Mouse (Mus musculus): ENCODE data around the gene Gm20479. TPM values are rescaled to one million over a fixed set of nuclear protein-coding genes. Genes with fewer than 3 reads are reported as not detected.

Gm20479 gene
- total RNA-seq, 2 experiments from 2014 or later: not detected

- DNase-seq (ENCODE audit: low spot score in 2 of 2): no peak
Observed at GRCm38 (mm10) chr7:27369111-27369510, 11.9 kb upstream of the Gm20479 start.

- no peak for DNase-seq (ENCODE audit: low spot score in 2 of 2)
Observed at GRCm38 (mm10) chr7:27367976-27368375, 10.8 kb upstream of the Gm20479 start.

GRCm38 (mm10) chr7:27366082-27366844 lies 9.0 kb upstream of the Gm20479 start:
- DNase-seq (ENCODE audit: low spot score in 2 of 2): peak; percentile 60 to 67

GRCm38 (mm10) chr7:27364379-27364778 lies 7.2 kb upstream of the Gm20479 start:
- DNase-seq (ENCODE audit: low spot score in 2 of 2): no peak

GRCm38 (mm10) chr7:27361283-27361946 lies 4.2 kb upstream of the Gm20479 start:
- peak; percentile 98 for DNase-seq (ENCODE audit: low spot score in 2 of 2)

- DNase-seq (ENCODE audit: low spot score in 2 of 2): no peak
Observed at GRCm38 (mm10) chr7:27360749-27361148, 3.5 kb upstream of the Gm20479 start.

GRCm38 (mm10) chr7:27359706-27360358 lies 2.6 kb upstream of the Gm20479 start:
- DNase-seq (ENCODE audit: low spot score in 2 of 2): no peak

- no peak for DNase-seq (ENCODE audit: low spot score in 2 of 2)
Observed at GRCm38 (mm10) chr7:27359162-27359561, 1.9 kb upstream of the Gm20479 start.

- no peak for DNase-seq (ENCODE audit: low spot score in 2 of 2)
Observed at GRCm38 (mm10) chr7:27357595-27357978, 368 bp upstream of the Gm20479 start.

GRCm38 (mm10) chr7:27356248-27356647 lies 971 bp downstream of the Gm20479 start:
- no peak for DNase-seq (ENCODE audit: low spot score in 2 of 2)

- peak; percentile 76 to 87 for DNase-seq (ENCODE audit: low spot score in 2 of 2)
Observed at GRCm38 (mm10) chr7:27355745-27356240, 1.4 kb downstream of the Gm20479 start, which contains the start of gene Shkbp1. Shkbp1 (minus strand) TSS chr7:27356019.

- DNase-seq (ENCODE audit: low spot score in 2 of 2): no peak
Observed at GRCm38 (mm10) chr7:27355261-27355660, 2.0 kb downstream of the Gm20479 start.

- DNase-seq (ENCODE audit: low spot score in 2 of 2): no peak
Observed at GRCm38 (mm10) chr7:27354783-27355182, 2.4 kb downstream of the Gm20479 start.

GRCm38 (mm10) chr7:27354144-27354543 lies 3.1 kb downstream of the Gm20479 start:
- DNase-seq (ENCODE audit: low spot score in 2 of 2): no peak

GRCm38 (mm10) chr7:27345444-27345843 lies 11.8 kb downstream of the Gm20479 start:
- DNase-seq (ENCODE audit: low spot score in 2 of 2): no peak

GRCm38 (mm10) chr7:27342595-27342994 lies 14.6 kb downstream of the Gm20479 start:
- no peak for DNase-seq (ENCODE audit: low spot score in 2 of 2)

- peak; percentile 62 to 71 for DNase-seq (ENCODE audit: low spot score in 2 of 2)
Observed at GRCm38 (mm10) chr7:27339519-27339918, 17.7 kb downstream of the Gm20479 start.

GRCm38 (mm10) chr7:27339114-27339513 lies 18.1 kb downstream of the Gm20479 start:
- DNase-seq (ENCODE audit: low spot score in 2 of 2): peak in 1 of 2 experiments; percentile 55

- no peak for DNase-seq (ENCODE audit: low spot score in 2 of 2)
Observed at GRCm38 (mm10) chr7:27337175-27337853, 19.9 kb downstream of the Gm20479 start, which contains the start of gene Ltbp4. Ltbp4 (minus strand) TSS chr7:27337692.

- DNase-seq (ENCODE audit: low spot score in 2 of 2): peak; percentile 93 to 97
Observed at GRCm38 (mm10) chr7:27335928-27336823, 21.0 kb downstream of the Gm20479 start.

Data from left cerebral cortex, adult 18-20 months (tissue).